Mouse (Mus musculus): ENCODE results near the gene Ccr1l1. TPM values are rescaled to one million over a fixed set of nuclear protein-coding genes. Genes with fewer than 3 reads are reported as not detected.

The Ccr1l1 gene
- polyA plus RNA-seq, 1 experiment from 2014 or later: not detected

DNA sequence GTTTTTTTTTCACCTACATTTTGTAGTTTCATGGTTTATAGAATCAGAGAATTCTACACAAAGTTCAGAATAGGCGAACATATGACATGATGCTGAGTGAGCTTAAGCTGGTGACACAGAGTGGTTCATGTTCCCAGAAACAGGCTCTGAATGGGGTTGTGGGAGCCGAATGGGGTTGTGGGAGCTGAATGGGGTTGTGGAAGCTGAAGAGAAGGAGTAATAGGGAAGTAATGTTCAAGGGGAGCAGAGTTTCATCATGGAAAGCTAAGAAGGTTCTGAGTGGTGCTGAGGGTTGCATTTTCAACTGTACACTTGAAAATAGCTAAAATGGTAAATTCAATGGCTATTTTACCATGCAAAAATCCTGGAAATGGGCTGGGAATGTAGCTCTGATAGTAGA is 28.8 kb downstream of the Ccr1l1 start:
- H3K27me3 ChIP-seq (ENCODE audit: control insufficient read depth, insufficient read depth, low read length): no peaks in the 10 kb centered on the region
- H3K4me3 ChIP-seq (ENCODE audit: low read depth, low read length): no peak overlapping the region
- ATAC-seq (ENCODE audit: low FRiP score) (no peak), DNase-seq (ENCODE audit: low spot score) (no peak)
- H3K27ac ChIP-seq (ENCODE audit: low read depth, low read length): no peak overlapping the region
- H3K9me3 ChIP-seq (ENCODE audit: control insufficient read depth, low read length): no peaks in the 10 kb centered on the region
- no peak overlapping the region for H3K4me2 ChIP-seq (replicated peaks; ENCODE audit: low read depth, low read length)
- H3K36me3 ChIP-seq (ENCODE audit: control insufficient read depth, insufficient read depth, low read length): no peaks in the 10 kb centered on the region
- no peak overlapping the region for H3K9ac ChIP-seq (ENCODE audit: low read depth, low read length)
- H3K4me1 ChIP-seq (replicated peaks; ENCODE audit: control insufficient read depth, insufficient read depth, low read length): no peaks in the 10 kb centered on the region
- WGBS: 84% methylated on average over 2 of the region's 2 CpGs

DNA sequence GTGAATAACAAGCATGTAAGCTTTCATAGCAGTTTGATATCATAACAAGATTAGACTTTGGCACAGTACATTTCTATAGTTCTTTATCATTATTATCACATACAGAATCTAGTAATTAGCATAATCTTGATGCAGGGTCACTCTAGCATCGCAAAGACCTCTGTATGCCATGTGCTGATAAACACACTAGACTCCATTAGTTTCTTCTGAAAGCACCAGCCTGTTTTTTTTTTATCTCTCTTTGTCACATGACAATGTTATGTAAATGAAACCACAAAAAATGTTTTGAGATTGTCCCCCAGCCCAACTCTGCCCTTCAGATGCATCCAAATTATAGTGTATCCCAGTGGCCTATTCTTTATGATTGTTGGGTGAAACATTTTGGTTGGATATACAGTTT is 30.4 kb downstream of the Ccr1l1 start:
- 79% methylated on average over 1 of the region's 1 CpGs for WGBS
- H3K4me2 ChIP-seq (replicated peaks; ENCODE audit: low read depth, low read length): no peak overlapping the region
- H3K27ac ChIP-seq (ENCODE audit: low read depth, low read length): no peak overlapping the region
- H3K9me3 ChIP-seq (ENCODE audit: control insufficient read depth, low read length): no peaks in the 10 kb centered on the region
- no peak for ATAC-seq (ENCODE audit: low FRiP score)
- no peak overlapping the region for H3K4me3 ChIP-seq (ENCODE audit: low read depth, low read length)
- H3K9ac ChIP-seq (ENCODE audit: low read depth, low read length): no peak overlapping the region
- no peaks in the 10 kb centered on the region for H3K27me3 ChIP-seq (ENCODE audit: control insufficient read depth, insufficient read depth, low read length)
- no peaks in the 10 kb centered on the region for H3K4me1 ChIP-seq (replicated peaks; ENCODE audit: control insufficient read depth, insufficient read depth, low read length)
- DNase-seq (ENCODE audit: low spot score): no peak
- H3K36me3 ChIP-seq (ENCODE audit: control insufficient read depth, insufficient read depth, low read length): no peaks in the 10 kb centered on the region

DNA sequence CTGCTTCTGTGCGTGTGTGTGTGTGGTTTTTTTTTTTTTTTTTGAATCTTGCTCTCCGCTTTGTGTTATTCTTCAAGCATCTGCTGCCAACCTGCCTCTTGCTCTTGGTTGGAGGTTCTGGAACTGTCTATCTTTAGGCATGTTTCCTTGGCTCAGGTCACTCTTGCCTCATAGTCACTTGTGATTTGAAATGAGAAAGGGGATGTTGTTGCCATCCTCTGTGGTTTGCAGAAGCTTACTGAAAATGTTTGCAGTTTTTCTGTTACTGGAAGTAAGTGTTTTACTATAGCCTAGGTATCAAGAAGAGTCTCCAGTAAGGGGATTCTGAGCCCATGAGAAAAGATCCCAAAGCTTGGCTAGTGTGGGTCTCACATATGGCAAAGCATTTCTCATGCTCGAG is 36.2 kb downstream of the Ccr1l1 start:
- WGBS: 91% methylated on average over 3 of the region's 3 CpGs
- Histone ChIP-seq H3K4me2 (replicated peaks; ENCODE audit: low read depth, low read length) (no peak overlapping the region), H3K9ac (ENCODE audit: low read depth, low read length) (no peak overlapping the region), H3K27ac (ENCODE audit: low read depth, low read length) (no peak overlapping the region), H3K4me1 (replicated peaks; ENCODE audit: control insufficient read depth, insufficient read depth, low read length) (no peaks in the 10 kb centered on the region), H3K4me3 (ENCODE audit: low read depth, low read length) (no peak overlapping the region), H3K9me3 (ENCODE audit: control insufficient read depth, low read length) (no peaks in the 10 kb centered on the region), H3K36me3 (ENCODE audit: control insufficient read depth, insufficient read depth, low read length) (no peaks in the 10 kb centered on the region), H3K27me3 (ENCODE audit: control insufficient read depth, insufficient read depth, low read length) (no peaks in the 10 kb centered on the region)
- ATAC-seq (ENCODE audit: low FRiP score) (no peak), DNase-seq (ENCODE audit: low spot score) (no peak)

DNA sequence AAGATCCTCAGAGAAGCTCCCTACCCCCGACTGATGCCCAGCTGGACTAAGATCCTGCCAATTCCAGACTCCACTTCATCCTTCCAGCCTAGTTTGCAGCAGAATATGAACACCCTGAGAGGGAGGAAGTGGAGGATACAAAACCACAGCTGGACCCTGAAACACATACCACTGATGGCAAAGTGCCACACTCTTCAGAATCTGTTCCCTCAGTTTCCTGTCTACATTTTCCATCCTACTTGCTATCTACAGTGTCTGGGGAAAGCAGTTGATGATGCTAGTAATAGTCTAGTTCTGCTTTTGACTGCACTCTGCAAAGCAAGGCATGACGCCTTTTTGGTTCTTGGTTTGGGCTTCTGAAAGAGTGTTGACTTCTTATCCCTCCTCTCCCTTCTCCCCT is 36.9 kb downstream of the Ccr1l1 start:
- Histone ChIP-seq H3K36me3 (ENCODE audit: control insufficient read depth, insufficient read depth, low read length) (no peaks in the 10 kb centered on the region), H3K4me1 (replicated peaks; ENCODE audit: control insufficient read depth, insufficient read depth, low read length) (no peaks in the 10 kb centered on the region), H3K4me2 (replicated peaks; ENCODE audit: low read depth, low read length) (no peak overlapping the region), H3K27ac (ENCODE audit: low read depth, low read length) (no peak overlapping the region), H3K9me3 (ENCODE audit: control insufficient read depth, low read length) (no peaks in the 10 kb centered on the region), H3K4me3 (ENCODE audit: low read depth, low read length) (no peak overlapping the region), H3K9ac (ENCODE audit: low read depth, low read length) (no peak overlapping the region), H3K27me3 (ENCODE audit: control insufficient read depth, insufficient read depth, low read length) (no peaks in the 10 kb centered on the region)
- 86% methylated on average over 2 of the region's 2 CpGs for WGBS
- ATAC-seq (ENCODE audit: low FRiP score): no peak
- no peak for DNase-seq (ENCODE audit: low spot score)

DNA sequence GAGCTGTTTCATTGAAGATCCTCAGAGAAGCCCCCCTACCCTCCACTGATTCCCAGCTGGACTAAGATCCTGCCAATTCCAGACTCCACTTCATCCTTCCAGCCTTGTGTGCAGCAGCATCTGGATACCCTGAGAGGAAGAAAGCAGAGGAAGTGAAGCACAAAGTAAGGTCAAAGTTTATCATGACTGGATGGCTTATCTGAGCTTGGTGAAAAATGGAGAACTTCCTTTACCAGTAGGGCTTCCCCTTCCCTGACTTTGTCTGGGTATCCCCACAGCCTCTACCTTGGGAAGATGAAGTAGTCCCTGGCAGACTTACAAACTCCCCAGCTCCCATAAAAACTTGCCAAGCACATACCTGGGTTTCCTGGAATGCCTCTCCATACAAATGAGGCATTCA is 37.6 kb downstream of the Ccr1l1 start:
- DNase-seq (ENCODE audit: low spot score) (no peak), ATAC-seq (ENCODE audit: low FRiP score) (no peak)
- H3K27ac ChIP-seq (ENCODE audit: low read depth, low read length): no peak overlapping the region
- H3K4me1 ChIP-seq (replicated peaks; ENCODE audit: control insufficient read depth, insufficient read depth, low read length): no peaks in the 10 kb centered on the region
- no peaks in the 10 kb centered on the region for H3K9me3 ChIP-seq (ENCODE audit: control insufficient read depth, low read length)
- H3K9ac ChIP-seq (ENCODE audit: low read depth, low read length): no peak overlapping the region
- no peaks in the 10 kb centered on the region for H3K36me3 ChIP-seq (ENCODE audit: control insufficient read depth, insufficient read depth, low read length)
- H3K27me3 ChIP-seq (ENCODE audit: control insufficient read depth, insufficient read depth, low read length): no peaks in the 10 kb centered on the region
- no peak overlapping the region for H3K4me3 ChIP-seq (ENCODE audit: low read depth, low read length)
- no peak overlapping the region for H3K4me2 ChIP-seq (replicated peaks; ENCODE audit: low read depth, low read length)

DNA sequence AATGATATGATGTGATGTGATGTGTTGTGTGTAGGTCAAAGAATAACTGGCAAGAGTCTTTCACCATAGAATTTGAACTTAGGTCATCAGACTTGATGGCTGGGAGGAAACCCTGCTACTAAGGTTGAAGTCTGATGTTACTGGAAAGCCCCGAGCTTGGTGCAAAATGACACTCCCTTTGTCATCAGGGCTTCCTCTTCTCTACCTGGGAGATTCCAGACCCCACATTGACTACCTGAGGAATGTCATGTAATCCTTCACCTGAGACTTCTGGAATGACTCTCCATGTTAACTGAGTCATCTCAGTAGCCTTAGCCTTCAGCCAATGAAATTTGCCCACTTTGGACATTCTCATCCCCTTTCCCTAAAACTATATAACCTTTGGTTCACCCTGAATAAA is 38.0 kb downstream of the Ccr1l1 start:
- ATAC-seq (ENCODE audit: low FRiP score) (no peak), DNase-seq (ENCODE audit: low spot score) (no peak)
- Histone ChIP-seq H3K36me3 (ENCODE audit: control insufficient read depth, insufficient read depth, low read length) (no peaks in the 10 kb centered on the region), H3K4me1 (replicated peaks; ENCODE audit: control insufficient read depth, insufficient read depth, low read length) (no peaks in the 10 kb centered on the region), H3K27me3 (ENCODE audit: control insufficient read depth, insufficient read depth, low read length) (no peaks in the 10 kb centered on the region), H3K27ac (ENCODE audit: low read depth, low read length) (no peak overlapping the region), H3K4me3 (ENCODE audit: low read depth, low read length) (no peak overlapping the region), H3K4me2 (replicated peaks; ENCODE audit: low read depth, low read length) (no peak overlapping the region), H3K9me3 (ENCODE audit: control insufficient read depth, low read length) (no peaks in the 10 kb centered on the region), H3K9ac (ENCODE audit: low read depth, low read length) (no peak overlapping the region)
- 74% methylated on average over 1 of the region's 1 CpGs for WGBS

DNA sequence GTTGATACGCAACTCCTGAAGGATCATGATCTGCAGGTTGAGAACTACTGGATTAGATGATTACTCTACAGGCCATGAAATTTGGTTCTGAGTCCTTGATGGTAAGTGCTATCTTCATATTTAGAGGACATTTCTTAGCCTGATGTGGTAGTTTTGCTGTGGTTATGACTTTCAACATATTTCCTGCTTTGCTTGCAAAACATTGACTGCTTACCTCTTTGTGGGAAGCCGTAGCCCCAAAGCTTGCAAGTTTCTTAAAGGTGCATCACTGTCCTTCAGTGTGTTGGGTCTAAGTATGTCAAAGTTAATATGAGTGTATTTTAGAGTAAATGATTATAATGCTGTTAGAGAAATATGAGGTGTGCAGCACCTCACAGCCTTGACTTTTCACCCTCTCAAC is 40.2 kb downstream of the Ccr1l1 start:
- Histone ChIP-seq H3K27me3 (ENCODE audit: control insufficient read depth, insufficient read depth, low read length) (no peaks in the 10 kb centered on the region), H3K4me3 (ENCODE audit: low read depth, low read length) (no peak overlapping the region), H3K4me2 (replicated peaks; ENCODE audit: low read depth, low read length) (no peak overlapping the region), H3K36me3 (ENCODE audit: control insufficient read depth, insufficient read depth, low read length) (no peaks in the 10 kb centered on the region), H3K9me3 (ENCODE audit: control insufficient read depth, low read length) (no peaks in the 10 kb centered on the region), H3K4me1 (replicated peaks; ENCODE audit: control insufficient read depth, insufficient read depth, low read length) (no peaks in the 10 kb centered on the region), H3K9ac (ENCODE audit: low read depth, low read length) (no peak overlapping the region), H3K27ac (ENCODE audit: low read depth, low read length) (no peak overlapping the region)
- WGBS: 93% methylated on average over 2 of the region's 2 CpGs
- DNase-seq (ENCODE audit: low spot score) (no peak), ATAC-seq (ENCODE audit: low FRiP score) (no peak)

DNA sequence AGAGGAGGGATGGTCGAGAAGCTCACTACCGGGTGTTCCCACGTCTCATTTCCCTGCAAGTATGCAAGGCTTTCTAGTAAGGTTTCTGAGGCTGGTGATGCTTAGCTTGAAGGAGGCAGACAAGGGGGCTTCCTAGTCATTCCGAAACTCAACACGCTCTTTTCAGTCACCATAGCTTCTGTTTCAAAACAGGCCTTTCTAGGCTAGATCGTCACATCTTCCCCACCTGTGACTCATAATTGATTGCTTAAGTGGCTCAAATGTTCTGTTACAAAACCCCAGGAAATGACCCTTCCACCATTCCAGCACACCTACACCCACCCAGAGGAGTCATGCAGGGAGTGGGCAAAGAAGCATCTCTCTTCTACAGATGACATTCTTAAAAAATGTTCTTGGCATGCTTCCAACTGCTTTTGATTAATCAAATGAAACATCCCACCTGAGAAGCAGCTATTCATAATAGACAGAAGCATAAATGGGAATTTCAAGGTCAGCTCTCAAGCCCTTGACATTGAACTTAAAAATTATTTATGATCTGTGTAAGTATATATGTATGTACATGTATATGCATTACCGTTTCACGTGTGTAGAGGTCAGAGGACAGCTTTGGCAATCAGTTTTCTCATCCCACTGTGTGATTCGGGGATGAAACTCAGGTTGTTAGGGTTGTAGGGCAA is 41.5 kb downstream of the Ccr1l1 start:
- no peak overlapping the region for H3K9ac ChIP-seq (ENCODE audit: low read depth, low read length)
- 84% methylated on average over 9 of the region's 9 CpGs for WGBS
- no peak for ATAC-seq (ENCODE audit: low FRiP score)

DNA sequence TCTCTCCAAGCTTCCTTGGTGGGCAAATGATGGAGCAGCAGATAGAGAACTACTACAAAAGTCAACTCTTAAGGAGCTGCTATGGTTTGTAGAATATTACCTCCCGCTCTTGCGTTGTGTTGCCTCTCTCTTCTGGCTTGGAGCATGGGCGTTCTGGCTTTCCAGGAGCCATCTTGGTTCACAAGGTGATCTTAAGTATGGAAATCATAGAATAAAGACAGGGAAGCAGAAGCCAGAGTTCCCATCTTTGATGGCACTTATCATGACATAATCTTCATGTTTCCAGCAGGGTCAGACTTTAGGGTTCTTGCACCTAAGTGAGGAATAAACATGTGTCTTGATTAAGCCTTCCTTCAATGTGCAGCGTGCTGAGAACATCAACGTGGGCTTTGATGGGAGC is 42.4 kb downstream of the Ccr1l1 start:
- H3K9ac ChIP-seq (ENCODE audit: low read depth, low read length): no peak overlapping the region
- no peak overlapping the region for H3K4me2 ChIP-seq (replicated peaks; ENCODE audit: low read depth, low read length)
- H3K27me3 ChIP-seq (ENCODE audit: control insufficient read depth, insufficient read depth, low read length): no peaks in the 10 kb centered on the region
- no peaks in the 10 kb centered on the region for H3K36me3 ChIP-seq (ENCODE audit: control insufficient read depth, insufficient read depth, low read length)
- H3K4me1 ChIP-seq (replicated peaks; ENCODE audit: control insufficient read depth, insufficient read depth, low read length): no peaks in the 10 kb centered on the region
- no peaks in the 10 kb centered on the region for H3K9me3 ChIP-seq (ENCODE audit: control insufficient read depth, low read length)
- no peak for DNase-seq (ENCODE audit: low spot score)
- WGBS: 90% methylated on average over 5 of the region's 5 CpGs
- no peak overlapping the region for H3K4me3 ChIP-seq (ENCODE audit: low read depth, low read length)
- H3K27ac ChIP-seq (ENCODE audit: low read depth, low read length): no peak overlapping the region
- no peak for ATAC-seq (ENCODE audit: low FRiP score)

More for the DNA sequence above, 41.5 kb downstream of the Ccr1l1 start:
- Histone ChIP-seq H3K9me3 (ENCODE audit: control insufficient read depth, low read length) (no peaks in the 10 kb centered on the region), H3K36me3 (ENCODE audit: control insufficient read depth, insufficient read depth, low read length) (no peaks in the 10 kb centered on the region), H3K4me3 (ENCODE audit: low read depth, low read length) (no peak overlapping the region), H3K27me3 (ENCODE audit: control insufficient read depth, insufficient read depth, low read length) (no peaks in the 10 kb centered on the region), H3K4me1 (replicated peaks; ENCODE audit: control insufficient read depth, insufficient read depth, low read length) (no peaks in the 10 kb centered on the region), H3K4me2 (replicated peaks; ENCODE audit: low read depth, low read length) (no peak overlapping the region), H3K27ac (ENCODE audit: low read depth, low read length) (no peak overlapping the region)
- DNase-seq (ENCODE audit: low spot score): no peak
